Mouse (Mus musculus): ENCODE measurements around the gene Dlg2. TPM values are rescaled to one million over a fixed set of nuclear protein-coding genes. Genes with fewer than 3 reads are reported as not detected.

Dlg2 gene
- polyA plus RNA-seq, 1 experiment from 2014 or later = 10.0 TPM

- 68% methylated on average over 5 of the region's 5 CpGs for WGBS
- H3K9me3 ChIP-seq (ENCODE audit: control insufficient read depth, low read length) = no peaks in the 10 kb centered on the region
- H3K9ac ChIP-seq (ENCODE audit: low read length) = no peak overlapping the region
- H3K4me2 ChIP-seq (ENCODE audit: low read length) = no peak overlapping the region
- no peak overlapping the region for H3K27ac ChIP-seq (replicated peaks in 1 of 2; ENCODE audit: control insufficient read depth in 1 of 2, insufficient read depth in 1 of 2, low read depth in 2 of 2, low read length in 2 of 2)
- H3K4me1 ChIP-seq (ENCODE audit: control insufficient read depth in 2 of 2, insufficient read depth in 2 of 2, low read length in 2 of 2) = no peaks in the 10 kb centered on the region
- H3K27me3 ChIP-seq (ENCODE audit: control insufficient read depth, insufficient read depth, low read length) = no peaks in the 10 kb centered on the region
- H3K36me3 ChIP-seq (ENCODE audit: control insufficient read depth, insufficient read depth, low read length) = no peaks in the 10 kb centered on the region
- no peak for ATAC-seq (ENCODE audit: insufficient number of reproducible peaks, insufficient read depth, low FRiP score, low read depth)
- H3K4me3 ChIP-seq (ENCODE audit: control insufficient read depth in 1 of 2, insufficient read depth in 1 of 2, low read depth in 1 of 2, low read length in 2 of 2) = no peak overlapping the region
Measured at GRCm38 (mm10) chr7:92383913-92384484, 1907.5 kb downstream of the Dlg2 start.

GRCm38 (mm10) chr7:92392052-92392640 is 1915.7 kb downstream of the Dlg2 start:
- Histone ChIP-seq H3K4me2 (ENCODE audit: low read length) (no peak overlapping the region), H3K36me3 (ENCODE audit: control insufficient read depth, insufficient read depth, low read length) (no peaks in the 10 kb centered on the region), H3K9me3 (ENCODE audit: control insufficient read depth, low read length) (no peaks in the 10 kb centered on the region), H3K4me3 (ENCODE audit: control insufficient read depth in 1 of 2, insufficient read depth in 1 of 2, low read depth in 1 of 2, low read length in 2 of 2) (no peak overlapping the region), H3K27ac (replicated peaks in 1 of 2; ENCODE audit: control insufficient read depth in 1 of 2, insufficient read depth in 1 of 2, low read depth in 2 of 2, low read length in 2 of 2) (no peak overlapping the region), H3K4me1 (ENCODE audit: control insufficient read depth in 2 of 2, insufficient read depth in 2 of 2, low read length in 2 of 2) (no peaks in the 10 kb centered on the region), H3K9ac (ENCODE audit: low read length) (no peak overlapping the region), H3K27me3 (ENCODE audit: control insufficient read depth, insufficient read depth, low read length) (no peaks in the 10 kb centered on the region)
- WGBS = 86% methylated on average over 6 of the region's 6 CpGs
- no peak for ATAC-seq (ENCODE audit: insufficient number of reproducible peaks, insufficient read depth, low FRiP score, low read depth)

GRCm38 (mm10) chr7:92396783-92397182 is 1920.3 kb downstream of the Dlg2 start:
- 81% methylated on average over 1 of the region's 1 CpGs for WGBS
- no peak overlapping the region for H3K9ac ChIP-seq (ENCODE audit: low read length)
- no peak overlapping the region for H3K27ac ChIP-seq (replicated peaks in 1 of 2; ENCODE audit: control insufficient read depth in 1 of 2, insufficient read depth in 1 of 2, low read depth in 2 of 2, low read length in 2 of 2)
- ATAC-seq (ENCODE audit: insufficient number of reproducible peaks, insufficient read depth, low FRiP score, low read depth) = no peak
- no peaks in the 10 kb centered on the region for H3K36me3 ChIP-seq (ENCODE audit: control insufficient read depth, insufficient read depth, low read length)
- no peaks in the 10 kb centered on the region for H3K4me1 ChIP-seq (ENCODE audit: control insufficient read depth in 2 of 2, insufficient read depth in 2 of 2, low read length in 2 of 2)
- H3K9me3 ChIP-seq (ENCODE audit: control insufficient read depth, low read length) = no peaks in the 10 kb centered on the region
- no peak overlapping the region for H3K4me2 ChIP-seq (ENCODE audit: low read length)
- no peak overlapping the region for H3K4me3 ChIP-seq (ENCODE audit: control insufficient read depth in 1 of 2, insufficient read depth in 1 of 2, low read depth in 1 of 2, low read length in 2 of 2)
- H3K27me3 ChIP-seq (ENCODE audit: control insufficient read depth, insufficient read depth, low read length) = no peaks in the 10 kb centered on the region

- H3K9me3 ChIP-seq (ENCODE audit: control insufficient read depth, low read length) = no peaks in the 10 kb centered on the region
- H3K4me1 ChIP-seq (ENCODE audit: control insufficient read depth in 2 of 2, insufficient read depth in 2 of 2, low read length in 2 of 2) = no peaks in the 10 kb centered on the region
- no peak overlapping the region for H3K27ac ChIP-seq (replicated peaks in 1 of 2; ENCODE audit: control insufficient read depth in 1 of 2, insufficient read depth in 1 of 2, low read depth in 2 of 2, low read length in 2 of 2)
- no peaks in the 10 kb centered on the region for H3K27me3 ChIP-seq (ENCODE audit: control insufficient read depth, insufficient read depth, low read length)
- no peak for ATAC-seq (ENCODE audit: insufficient number of reproducible peaks, insufficient read depth, low FRiP score, low read depth)
- no peak overlapping the region for H3K4me2 ChIP-seq (ENCODE audit: low read length)
- no peak overlapping the region for H3K9ac ChIP-seq (ENCODE audit: low read length)
- H3K4me3 ChIP-seq (ENCODE audit: control insufficient read depth in 1 of 2, insufficient read depth in 1 of 2, low read depth in 1 of 2, low read length in 2 of 2) = no peak overlapping the region
- no peaks in the 10 kb centered on the region for H3K36me3 ChIP-seq (ENCODE audit: control insufficient read depth, insufficient read depth, low read length)
- WGBS = 64% methylated on average over 1 of the region's 1 CpGs
Measured at GRCm38 (mm10) chr7:92398841-92399240, 1922.4 kb downstream of the Dlg2 start.

GRCm38 (mm10) chr7:92400551-92400950 is 1924.1 kb downstream of the Dlg2 start:
- Histone ChIP-seq H3K9me3 (ENCODE audit: control insufficient read depth, low read length) (no peaks in the 10 kb centered on the region), H3K4me3 (ENCODE audit: control insufficient read depth in 1 of 2, insufficient read depth in 1 of 2, low read depth in 1 of 2, low read length in 2 of 2) (no peak overlapping the region), H3K27me3 (ENCODE audit: control insufficient read depth, insufficient read depth, low read length) (no peaks in the 10 kb centered on the region), H3K9ac (ENCODE audit: low read length) (no peak overlapping the region), H3K27ac (replicated peaks in 1 of 2; ENCODE audit: control insufficient read depth in 1 of 2, insufficient read depth in 1 of 2, low read depth in 2 of 2, low read length in 2 of 2) (no peak overlapping the region), H3K4me2 (ENCODE audit: low read length) (no peak overlapping the region), H3K36me3 (ENCODE audit: control insufficient read depth, insufficient read depth, low read length) (no peaks in the 10 kb centered on the region), H3K4me1 (ENCODE audit: control insufficient read depth in 2 of 2, insufficient read depth in 2 of 2, low read length in 2 of 2) (no peaks in the 10 kb centered on the region)
- ATAC-seq (ENCODE audit: insufficient number of reproducible peaks, insufficient read depth, low FRiP score, low read depth) = no peak
- 70% methylated on average over 1 of the region's 1 CpGs for WGBS

GRCm38 (mm10) chr7:92401001-92401688 is 1924.7 kb downstream of the Dlg2 start:
- 60% methylated on average over 4 of the region's 4 CpGs for WGBS
- Histone ChIP-seq H3K4me1 (ENCODE audit: control insufficient read depth in 2 of 2, insufficient read depth in 2 of 2, low read length in 2 of 2) (no peaks in the 10 kb centered on the region), H3K36me3 (ENCODE audit: control insufficient read depth, insufficient read depth, low read length) (no peaks in the 10 kb centered on the region), H3K27ac (replicated peaks in 1 of 2; ENCODE audit: control insufficient read depth in 1 of 2, insufficient read depth in 1 of 2, low read depth in 2 of 2, low read length in 2 of 2) (no peak overlapping the region), H3K4me3 (ENCODE audit: control insufficient read depth in 1 of 2, insufficient read depth in 1 of 2, low read depth in 1 of 2, low read length in 2 of 2) (no peak overlapping the region), H3K9ac (ENCODE audit: low read length) (no peak overlapping the region), H3K9me3 (ENCODE audit: control insufficient read depth, low read length) (no peaks in the 10 kb centered on the region), H3K27me3 (ENCODE audit: control insufficient read depth, insufficient read depth, low read length) (no peaks in the 10 kb centered on the region), H3K4me2 (ENCODE audit: low read length) (no peak overlapping the region)
- ATAC-seq (ENCODE audit: insufficient number of reproducible peaks, insufficient read depth, low FRiP score, low read depth) = no peak

GRCm38 (mm10) chr7:92408479-92408878 is 1932.0 kb downstream of the Dlg2 start:
- Histone ChIP-seq H3K27me3 (ENCODE audit: control insufficient read depth, insufficient read depth, low read length) (no peaks in the 10 kb centered on the region), H3K4me3 (ENCODE audit: control insufficient read depth in 1 of 2, insufficient read depth in 1 of 2, low read depth in 1 of 2, low read length in 2 of 2) (no peak overlapping the region), H3K9me3 (ENCODE audit: control insufficient read depth, low read length) (no peaks in the 10 kb centered on the region), H3K36me3 (ENCODE audit: control insufficient read depth, insufficient read depth, low read length) (no peaks in the 10 kb centered on the region), H3K4me1 (ENCODE audit: control insufficient read depth in 2 of 2, insufficient read depth in 2 of 2, low read length in 2 of 2) (no peaks in the 10 kb centered on the region), H3K27ac (replicated peaks in 1 of 2; ENCODE audit: control insufficient read depth in 1 of 2, insufficient read depth in 1 of 2, low read depth in 2 of 2, low read length in 2 of 2) (no peak overlapping the region), H3K9ac (ENCODE audit: low read length) (no peak overlapping the region), H3K4me2 (ENCODE audit: low read length) (no peak overlapping the region)
- WGBS = 61% methylated on average over 5 of the region's 5 CpGs
- ATAC-seq (ENCODE audit: insufficient number of reproducible peaks, insufficient read depth, low FRiP score, low read depth) = no peak
